Comparison of ENCODE assay signal across 28 mouse cellular contexts in genomic region chr11:57248870-57249269, GRCm38 (mm10).
DNase-seq lines count a peak whose midpoint lies in the region; ATAC-seq and TF ChIP-seq lines count a peak whose summit lies in the region.
"Had no signal": no experiment of that assay in that cellular context is flagged by ENCODE, and none has a peak within 500 bp of the region (broad histone marks: within the 10 kb centered on the region; RNA-seq: fewer than 3 reads in every experiment).

No protein-coding gene starts in this region.

- no peaks in the 10 kb centered on the region for H3K27me3 ChIP-seq in hindbrain, postnatal 0 days (ENCODE audit: insufficient read depth, low read length)
- H3K27me3 ChIP-seq in hindbrain, embryonic 14.5 days (ENCODE audit: control insufficient read depth, insufficient read depth, low read length) = no peaks in the 10 kb centered on the region
- H3K27me3 ChIP-seq in neural tube, embryonic 11.5 days (ENCODE audit: control insufficient read depth, insufficient read depth, low read length) = no peaks in the 10 kb centered on the region
- H3K27me3 ChIP-seq in neural tube, embryonic 13.5 days = no peaks in the 10 kb centered on the region
- no peaks in the 10 kb centered on the region for H3K27me3 ChIP-seq in liver, postnatal 0 days (ENCODE audit: insufficient read depth, low read length)
- H3K27me3 ChIP-seq: embryonic facial prominence, embryonic 13.5 days; forebrain, embryonic 12.5 days; forebrain, embryonic 15.5 days; heart, embryonic 12.5 days; heart, embryonic 15.5 days had no signal

- H3K9ac ChIP-seq in hindbrain, postnatal 0 days (replicated peaks; ENCODE audit: low read length) = no peak overlapping the region
- no peak overlapping the region for H3K9ac ChIP-seq in hindbrain, embryonic 14.5 days
- H3K9ac ChIP-seq in neural tube, embryonic 11.5 days (ENCODE audit: low read length) = no peak overlapping the region
- H3K9ac ChIP-seq in neural tube, embryonic 13.5 days = no peak overlapping the region
- H3K9ac ChIP-seq in liver, postnatal 0 days (replicated peaks) = no peak overlapping the region
- H3K9ac ChIP-seq: embryonic facial prominence, embryonic 13.5 days; forebrain, embryonic 12.5 days; forebrain, embryonic 15.5 days; heart, embryonic 12.5 days; heart, embryonic 15.5 days had no signal

- no peak for TF ChIP-seq EP300 in liver, postnatal 0 days (IDR thresholded peaks at IDR 0.05; ENCODE audit: low read depth)

- intact Hi-C loops in heart, postnatal 25 days (cut with DNase I) = no loop called here

- no peak for DNase-seq in hindbrain, postnatal 0 days (ENCODE audit: low spot score)
- DNase-seq in hindbrain, embryonic 14.5 days (ENCODE audit: low spot score) = no peak
- DNase-seq in neural tube, embryonic 11.5 days (ENCODE audit: low spot score) = no peak
- DNase-seq in neural tube, embryonic 10.5 days (ENCODE audit: extremely low spot score, low spot score) = no peak
- no peak for DNase-seq in liver, postnatal 0 days
- DNase-seq in heart, postnatal 25 days (ENCODE audit: low spot score) = no peak
- DNase-seq: adrenal gland, adult 8-10 months; adrenal gland, postnatal 25 days; cerebellum, adult 11-12 months; cerebellum, adult 8-10 months; cerebellum, postnatal 10 days; cerebellum, postnatal 36 days; embryo, embryonic 11 days; gastrocnemius, postnatal 25 days; heart, adult 18-20 months; heart, postnatal 10 days; heart, postnatal 4 days had no signal

- no peaks in the 10 kb centered on the region for H3K4me1 ChIP-seq in hindbrain, postnatal 0 days (ENCODE audit: insufficient read depth, low read length)
- peaks cover 8% of the 10 kb centered on the region; the same call in 1 of the 2 replicates for H3K4me1 ChIP-seq in hindbrain, embryonic 14.5 days (replicated peaks; ENCODE audit: control insufficient read depth, insufficient read depth, low read length)
- H3K4me1 ChIP-seq in neural tube, embryonic 11.5 days (ENCODE audit: control insufficient read depth, insufficient read depth, low read length) = no peaks in the 10 kb centered on the region
- H3K4me1 ChIP-seq in neural tube, embryonic 13.5 days (replicated peaks) = peaks cover 26% of the 10 kb centered on the region
- H3K4me1 ChIP-seq in liver, postnatal 0 days (ENCODE audit: insufficient read depth) = no peaks in the 10 kb centered on the region
- H3K4me1 ChIP-seq: forebrain, embryonic 12.5 days; forebrain, embryonic 15.5 days; heart, embryonic 12.5 days; heart, embryonic 15.5 days had no signal

- no peak overlapping the region for H3K27ac ChIP-seq in hindbrain, postnatal 0 days
- H3K27ac ChIP-seq in hindbrain, embryonic 14.5 days = no peak overlapping the region
- 0 out of 2 replicates have a peak overlapping the region, but pooled peaks have one; percentile 34 for H3K27ac ChIP-seq in neural tube, embryonic 11.5 days (ENCODE audit: low read depth, low read length)
- peak overlapping the region; percentile 38; the same call in 1 of the 2 replicates for H3K27ac ChIP-seq in neural tube, embryonic 13.5 days (replicated peaks)
- H3K27ac ChIP-seq in liver, postnatal 0 days (ENCODE audit: low read depth) = no peak overlapping the region
- H3K27ac ChIP-seq: embryonic facial prominence, embryonic 10.5 days; embryonic facial prominence, embryonic 13.5 days; forebrain, embryonic 12.5 days; forebrain, embryonic 15.5 days; heart, embryonic 15.5 days had no signal

- ATAC-seq in hindbrain, postnatal 0 days = 0 out of 2 replicates have a peak, but pooled peaks have one; percentile 12
- ATAC-seq in hindbrain, embryonic 14.5 days (ENCODE audit: low FRiP score) = no peak
- ATAC-seq in neural tube, embryonic 11.5 days (ENCODE audit: insufficient read depth, low FRiP score, low TSS enrichment) = 0 out of 2 replicates have a peak, but pooled peaks have one; percentile 27
- ATAC-seq in neural tube, embryonic 13.5 days (ENCODE audit: low read depth) = peak; percentile 50; the same call in 1 of the 2 replicates
- ATAC-seq in liver, postnatal 0 days = no peak
- ATAC-seq: CD4-positive, CD25-positive, alpha-beta regulatory T cell, adult 4 months; forebrain, embryonic 15.5 days; hindbrain, embryonic 16.5 days; inflammation-experienced regulatory T-cells, adult 6 months had no signal

- 46% methylated on average over 4 of the region's 4 CpGs for WGBS in hindbrain, postnatal 0 days
- WGBS in hindbrain, embryonic 14.5 days = 47% methylated on average over 4 of the region's 4 CpGs
- WGBS in neural tube, embryonic 11.5 days = 57% methylated on average over 4 of the region's 4 CpGs
- WGBS in neural tube, embryonic 13.5 days = 31% methylated on average over 4 of the region's 4 CpGs
- 67% methylated on average over 4 of the region's 4 CpGs for WGBS in liver, postnatal 0 days (ENCODE audit: insufficient replicate concordance)

- no peak overlapping the region for H3K4me2 ChIP-seq in hindbrain, postnatal 0 days (ENCODE audit: low read depth, low read length)
- no peak overlapping the region for H3K4me2 ChIP-seq in hindbrain, embryonic 14.5 days (replicated peaks)
- H3K4me2 ChIP-seq in neural tube, embryonic 11.5 days (ENCODE audit: low read depth) = no peak overlapping the region
- H3K4me2 ChIP-seq in neural tube, embryonic 13.5 days = no peak overlapping the region
- no peak overlapping the region for H3K4me2 ChIP-seq in liver, postnatal 0 days (ENCODE audit: low read depth, low read length)
- H3K4me2 ChIP-seq: embryonic facial prominence, embryonic 13.5 days; forebrain, embryonic 12.5 days; forebrain, embryonic 15.5 days; heart, embryonic 12.5 days; heart, embryonic 15.5 days had no signal

- TF ChIP-seq CTCF in hindbrain, postnatal 0 days (IDR thresholded peaks at IDR 0.05; ENCODE audit: low read depth) = no peak
- TF ChIP-seq CTCF in liver, postnatal 0 days (IDR thresholded peaks at IDR 0.05; ENCODE audit: low read depth) = no peak

- H3K36me3 ChIP-seq in hindbrain, postnatal 0 days (ENCODE audit: insufficient read depth, low read length) = no peaks in the 10 kb centered on the region
- no peaks in the 10 kb centered on the region for H3K36me3 ChIP-seq in hindbrain, embryonic 14.5 days (replicated peaks; ENCODE audit: control insufficient read depth, insufficient read depth)
- H3K36me3 ChIP-seq in neural tube, embryonic 11.5 days (ENCODE audit: control insufficient read depth, insufficient read depth, low read length) = no peaks in the 10 kb centered on the region
- H3K36me3 ChIP-seq in neural tube, embryonic 13.5 days = no peaks in the 10 kb centered on the region; the same call in 1 of the 2 replicates
- H3K36me3 ChIP-seq in liver, postnatal 0 days (replicated peaks; ENCODE audit: insufficient read depth, low read length) = no peaks in the 10 kb centered on the region
- H3K36me3 ChIP-seq: embryonic facial prominence, embryonic 10.5 days; embryonic facial prominence, embryonic 13.5 days; forebrain, embryonic 12.5 days; forebrain, embryonic 15.5 days; heart, embryonic 12.5 days; heart, embryonic 15.5 days had no signal

- H3K4me3 ChIP-seq in hindbrain, postnatal 0 days (ENCODE audit: low read length) = no peak overlapping the region
- no peak overlapping the region for H3K4me3 ChIP-seq in hindbrain, embryonic 14.5 days (replicated peaks; ENCODE audit: low read length)
- H3K4me3 ChIP-seq in neural tube, embryonic 11.5 days (ENCODE audit: low read depth, low read length) = no peak overlapping the region
- no peak overlapping the region for H3K4me3 ChIP-seq in neural tube, embryonic 13.5 days
- no peak overlapping the region for H3K4me3 ChIP-seq in liver, postnatal 0 days (ENCODE audit: low read depth, low read length)
- H3K4me3 ChIP-seq: embryonic facial prominence, embryonic 10.5 days; embryonic facial prominence, embryonic 13.5 days; erythroblast, embryonic 14.5 days; forebrain, embryonic 12.5 days; forebrain, embryonic 15.5 days; heart, embryonic 12.5 days; heart, embryonic 15.5 days had no signal

- no peaks in the 10 kb centered on the region for H3K9me3 ChIP-seq in hindbrain, postnatal 0 days (ENCODE audit: low read length)
- no peaks in the 10 kb centered on the region for H3K9me3 ChIP-seq in hindbrain, embryonic 14.5 days (ENCODE audit: control insufficient read depth, low read length)
- no peaks in the 10 kb centered on the region for H3K9me3 ChIP-seq in neural tube, embryonic 11.5 days (ENCODE audit: control insufficient read depth, low read length)
- H3K9me3 ChIP-seq in neural tube, embryonic 13.5 days = no peaks in the 10 kb centered on the region
- no peaks in the 10 kb centered on the region for H3K9me3 ChIP-seq in liver, postnatal 0 days (ENCODE audit: low read length)
- H3K9me3 ChIP-seq: embryonic facial prominence, embryonic 10.5 days; embryonic facial prominence, embryonic 13.5 days; forebrain, embryonic 12.5 days; forebrain, embryonic 15.5 days; heart, embryonic 12.5 days; heart, embryonic 15.5 days had no signal

Comparison
In these comparisons a context has a peak if more than half of its experiments do, and no peak if none do; other contexts are left out.
1. ATAC-seq: peak in hindbrain, postnatal 0 days (single experiment), neural tube, embryonic 11.5 days (single experiment) and neural tube, embryonic 13.5 days (single experiment); none in hindbrain, embryonic 14.5 days (single experiment) and liver, postnatal 0 days (single experiment).
2. H3K27ac ChIP-seq: peak in neural tube, embryonic 11.5 days (single experiment) and neural tube, embryonic 13.5 days (single experiment); none in hindbrain, postnatal 0 days (single experiment), hindbrain, embryonic 14.5 days (single experiment) and liver, postnatal 0 days (single experiment).